In genomic region chr7:120834863-120835372, GRCm38 (mm10) we compare ENCODE assay signal across 8 mouse cellular contexts. TPM values are rescaled to one million over a fixed set of nuclear protein-coding genes. Genes with fewer than 3 reads are reported as not detected.
DNase-seq lines count a peak whose midpoint lies in the region; ATAC-seq and TF ChIP-seq lines count a peak whose summit lies in the region.

No protein-coding gene starts in this region.

- H3K36me3 ChIP-seq in G1E (replicated peaks): peaks cover 7% of the 10 kb centered on the region
- no peaks in the 10 kb centered on the region for H3K36me3 ChIP-seq in forebrain, embryonic 12.5 days (replicated peaks)
- no peaks in the 10 kb centered on the region for H3K36me3 ChIP-seq in lung, embryonic 14.5 days (ENCODE audit: insufficient read depth)
- no peaks in the 10 kb centered on the region for H3K36me3 ChIP-seq in thymus, adult 2 months (ENCODE audit: control insufficient read depth, insufficient read depth, low read length)

- H3K4me3 ChIP-seq in G1E (ENCODE audit: low read depth, low read length): peak overlapping the region; percentile 71
- peak overlapping the region; percentile 49 for H3K4me3 ChIP-seq in forebrain, embryonic 12.5 days (replicated peaks)
- peak overlapping the region; percentile 59 for H3K4me3 ChIP-seq in lung, embryonic 14.5 days (ENCODE audit: low read depth, low read length)
- H3K4me3 ChIP-seq in thymus, adult 2 months (ENCODE audit: control insufficient read depth, insufficient read depth, low read length): peak overlapping the region; percentile 86

- intact Hi-C loops in heart, postnatal 10 days (cut with DNase I): loop anchor here (1.0 to 5.0 kb wide), 4 partner anchors 37 to 277 kb away; partner anchors contain the start of gene Polr3e

- 11% methylated on average over 14 of the region's 14 CpGs for WGBS in forebrain, embryonic 12.5 days
- WGBS in lung, embryonic 14.5 days: 8% methylated on average over 14 of the region's 14 CpGs
- WGBS in thymus, adult 2 months: under 1% methylated on average over 14 of the region's 14 CpGs

- H3K27me3 ChIP-seq in G1E (ENCODE audit: insufficient read depth, low read length): peaks cover 29% of the 10 kb centered on the region
- H3K27me3 ChIP-seq in forebrain, embryonic 12.5 days: peaks cover 38% of the 10 kb centered on the region
- 0 out of 2 replicates have a peak, but pooled peaks cover under 1% of the 10 kb centered on the region for H3K27me3 ChIP-seq in lung, embryonic 14.5 days (ENCODE audit: insufficient read depth, low read length)
- H3K27me3 ChIP-seq in thymus, adult 2 months (ENCODE audit: control insufficient read depth, insufficient read depth, low read length): no peaks in the 10 kb centered on the region

- no peak for TF ChIP-seq POLR2A in thymus, adult 2 months (IDR thresholded peaks at IDR 0.05; ENCODE audit: control insufficient read depth, extremely low read depth, insufficient read depth, low read length, poor library complexity)

- peaks cover 57% of the 10 kb centered on the region for H3K4me1 ChIP-seq in G1E (ENCODE audit: insufficient read depth, low read depth, low read length)
- H3K4me1 ChIP-seq in forebrain, embryonic 12.5 days: peaks cover 14% of the 10 kb centered on the region
- H3K4me1 ChIP-seq in lung, embryonic 14.5 days (ENCODE audit: insufficient read depth): no peaks in the 10 kb centered on the region
- peaks cover 14% of the 10 kb centered on the region for H3K4me1 ChIP-seq in thymus, adult 2 months (replicated peaks; ENCODE audit: control insufficient read depth, insufficient read depth, low read length)

- no peaks in the 10 kb centered on the region for H3K9me3 ChIP-seq in G1E (replicated peaks)
- no peaks in the 10 kb centered on the region for H3K9me3 ChIP-seq in forebrain, embryonic 12.5 days
- no peaks in the 10 kb centered on the region for H3K9me3 ChIP-seq in lung, embryonic 14.5 days (ENCODE audit: low read depth, low read length)

- H3K9ac ChIP-seq in forebrain, embryonic 12.5 days: peak overlapping the region; percentile 18; the same call in 1 of the 2 replicates
- H3K9ac ChIP-seq in lung, embryonic 14.5 days: peak overlapping the region; percentile 48

- no peak overlapping the region for H3K27ac ChIP-seq in forebrain, embryonic 12.5 days
- H3K27ac ChIP-seq in lung, embryonic 14.5 days (ENCODE audit: low read depth): peak overlapping the region; percentile 72
- H3K27ac ChIP-seq in thymus, adult 2 months (ENCODE audit: control insufficient read depth, insufficient read depth, low read length): peak overlapping the region; percentile 80

- peak; percentile 83 for ATAC-seq in G1E (ENCODE audit: extremely low read depth, insufficient number of reproducible peaks, low FRiP score, poor library complexity, severe bottlenecking)
- peak; percentile 78 for ATAC-seq in forebrain, embryonic 12.5 days (ENCODE audit: low FRiP score)
- ATAC-seq in lung, embryonic 14.5 days (ENCODE audit: insufficient read depth): peak; percentile 87
- ATAC-seq in neutrophil, adult 5-6 weeks (ENCODE audit: extremely low read depth, insufficient number of reproducible peaks, low FRiP score, poor library complexity, severe bottlenecking): peak; percentile 68

- peak overlapping the region; percentile 56 for H3K4me2 ChIP-seq in forebrain, embryonic 12.5 days
- peak overlapping the region; percentile 62 for H3K4me2 ChIP-seq in lung, embryonic 14.5 days

- no peak for TF ChIP-seq CTCF in G1E (IDR thresholded peaks at IDR 0.05; ENCODE audit: low read depth, low read length)
- no peak for TF ChIP-seq CTCF in lung, embryonic 14.5 days (IDR thresholded peaks at IDR 0.05; ENCODE audit: low read depth)
- no peak for TF ChIP-seq CTCF in thymus, adult 2 months (IDR thresholded peaks at IDR 0.05; ENCODE audit: borderline replicate concordance, control insufficient read depth, extremely low read depth, insufficient read depth, low read length, poor library complexity)

- peak; percentile 92 for DNase-seq in G1E (ENCODE audit: low spot score)
- DNase-seq in c-Kit-positive CD71-positive TER-119-positive erythroid progenitor cells, embryonic 14.5 days (ENCODE audit: low spot score): peak; percentile 87
- DNase-seq in heart, postnatal 10 days: peak; percentile 78
- DNase-seq in kidney, postnatal 4 days: peak; percentile 73 to 82
- peak; percentile 87 for DNase-seq in lung, embryonic 14.5 days
- peak; percentile 74 for DNase-seq in thymus, adult 2 months

RNA-seq across cellular contexts. Expression of gene Eef2k, which starts 7.7 kb away (rescaled TPM):
- total RNA-seq in G1E (2014; fragmentation: Nextera tagmentation): 62.3 and 72.9 TPM in 2 replicates
- total RNA-seq in G1E (2017): 185 and 189 TPM in 2 replicates
- polyA plus RNA-seq in G1E (2012): 89.8 and 107 TPM in 2 replicates
- 20.6 and 21.3 TPM in 2 replicates for polyA plus RNA-seq in forebrain, embryonic 12.5 days (2016; fragmentation: Nextera tagmentation; extraction: Ambion mirVana)
- total RNA-seq in heart, postnatal 10 days (2021): 10 to 100 TPM; 37.0 to 37.2 TPM
- 11.2 and 13.0 TPM in 2 replicates for polyA plus RNA-seq in lung, embryonic 14.5 days (2014; fragmentation: Nextera tagmentation; extraction: Ambion mirVana)
- 51.9 and 56.9 TPM in 2 replicates for total RNA-seq in neutrophil, adult 5-6 weeks (2017)
- polyA plus RNA-seq in thymus, adult 2 months (2012; rRNA removed): 26.2 and 29.5 TPM in 2 replicates

RNA-seq across cellular contexts. Expression of gene Gm5737, which starts 22.8 kb away (rescaled TPM):
- total RNA-seq in G1E (2014; fragmentation: Nextera tagmentation) (not detected in 2 replicates), G1E (2017) (not detected in 2 replicates)
- not detected in 2 replicates for polyA plus RNA-seq in G1E (2012)
- polyA plus RNA-seq in forebrain, embryonic 12.5 days (2016; fragmentation: Nextera tagmentation; extraction: Ambion mirVana): not detected in 2 replicates
- not detected for total RNA-seq in heart, postnatal 10 days (2021)
- polyA plus RNA-seq in lung, embryonic 14.5 days (2014; fragmentation: Nextera tagmentation; extraction: Ambion mirVana): not detected in 2 replicates
- not detected in 2 replicates for total RNA-seq in neutrophil, adult 5-6 weeks (2017)
- polyA plus RNA-seq in thymus, adult 2 months (2012; rRNA removed): 0.08 TPM in 1 of 2 replicates, not detected in the other
